Mouse (Mus musculus): ENCODE measurements around the gene Ctnnd2. TPM values are rescaled to one million over a fixed set of nuclear protein-coding genes. Genes with fewer than 3 reads are reported as not detected.

Gene Ctnnd2
- polyA plus RNA-seq, 1 experiment: 2.1 TPM

DNA sequence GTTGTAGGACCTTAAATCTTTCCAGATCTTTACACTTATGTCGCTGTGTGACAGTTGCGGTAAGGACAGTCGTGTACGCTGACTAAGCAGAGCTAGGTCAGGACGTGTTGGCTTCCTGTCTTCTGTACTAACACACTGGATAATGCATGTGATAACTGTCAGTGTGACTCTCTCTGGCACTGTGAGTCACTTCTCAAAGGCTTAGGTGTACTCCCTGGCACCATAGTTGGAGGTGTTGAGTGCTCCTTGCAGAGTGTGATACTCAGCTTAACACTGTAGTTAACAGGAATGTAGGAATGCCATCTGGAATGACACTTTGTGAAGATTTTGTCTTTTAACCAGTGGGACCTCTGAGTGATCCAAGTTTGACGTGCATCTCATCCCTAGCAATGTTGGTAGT is 418.5 kb downstream of the Ctnnd2 start:
- H3K4me3 ChIP-seq (replicated peaks; ENCODE audit: control insufficient read depth, low read depth, low read length): no peak overlapping the region
- TF ChIP-seq CTCF (IDR thresholded peaks at IDR 0.05; ENCODE audit: control insufficient read depth, insufficient read depth, low read length) (no peak), POLR2A (IDR thresholded peaks at IDR 0.05; ENCODE audit: borderline replicate concordance, control insufficient read depth, low read depth, low read length) (no peak)
- H3K27ac ChIP-seq (ENCODE audit: control insufficient read depth, insufficient read depth, low read depth, low read length, poor library complexity): no peak overlapping the region
- 84% methylated on average over 6 of the region's 6 CpGs for WGBS
- no peaks in the 10 kb centered on the region for H3K4me1 ChIP-seq (ENCODE audit: control insufficient read depth, insufficient read depth, low read length)

- H3K4me1 ChIP-seq (ENCODE audit: control insufficient read depth, insufficient read depth, low read length): no peaks in the 10 kb centered on the region
- no peak for TF ChIP-seq CTCF (IDR thresholded peaks at IDR 0.05; ENCODE audit: control insufficient read depth, insufficient read depth, low read length)
- TF ChIP-seq POLR2A (IDR thresholded peaks at IDR 0.05; ENCODE audit: borderline replicate concordance, control insufficient read depth, low read depth, low read length): no peak
- 73% methylated on average over 1 of the region's 1 CpGs for WGBS
- H3K4me3 ChIP-seq (replicated peaks; ENCODE audit: control insufficient read depth, low read depth, low read length): no peak overlapping the region
- H3K27ac ChIP-seq (ENCODE audit: control insufficient read depth, insufficient read depth, low read depth, low read length, poor library complexity): no peak overlapping the region
Observed at GRCm38 (mm10) chr15:30595507-30595906, 423.1 kb downstream of the Ctnnd2 start.

DNA sequence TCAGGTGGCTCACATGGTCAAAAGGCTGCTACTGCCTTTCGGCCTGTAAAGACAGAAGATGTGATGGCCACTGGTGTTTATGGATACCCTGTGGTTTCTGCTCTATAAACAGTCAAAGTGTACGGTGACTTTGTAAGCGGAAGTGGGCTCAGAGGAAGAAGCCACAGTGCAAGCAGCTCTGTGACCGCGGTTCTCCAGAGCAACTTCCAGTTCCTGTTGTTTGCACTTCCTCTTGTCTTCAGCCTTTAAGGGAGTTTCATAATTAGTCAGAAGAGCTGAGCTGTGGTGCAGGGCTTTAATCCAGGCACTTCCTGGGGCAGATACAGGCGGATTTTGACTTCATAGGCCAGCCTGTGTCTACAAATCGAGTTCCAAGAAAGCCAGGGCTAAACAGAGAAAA is 438.2 kb downstream of the Ctnnd2 start:
- Histone ChIP-seq H3K27ac (ENCODE audit: control insufficient read depth, insufficient read depth, low read depth, low read length, poor library complexity) (peak overlapping the region; percentile 48; the same call in 1 of the 2 replicates), H3K4me3 (replicated peaks; ENCODE audit: control insufficient read depth, low read depth, low read length) (no peak overlapping the region), H3K4me1 (ENCODE audit: control insufficient read depth, insufficient read depth, low read length) (peaks cover 5% of the 10 kb centered on the region)
- under 1% methylated on average over 7 of the region's 7 CpGs for WGBS
- TF ChIP-seq CTCF (IDR thresholded peaks at IDR 0.05; ENCODE audit: control insufficient read depth, insufficient read depth, low read length) (no peak), POLR2A (IDR thresholded peaks at IDR 0.05; ENCODE audit: borderline replicate concordance, control insufficient read depth, low read depth, low read length) (no peak)

DNA sequence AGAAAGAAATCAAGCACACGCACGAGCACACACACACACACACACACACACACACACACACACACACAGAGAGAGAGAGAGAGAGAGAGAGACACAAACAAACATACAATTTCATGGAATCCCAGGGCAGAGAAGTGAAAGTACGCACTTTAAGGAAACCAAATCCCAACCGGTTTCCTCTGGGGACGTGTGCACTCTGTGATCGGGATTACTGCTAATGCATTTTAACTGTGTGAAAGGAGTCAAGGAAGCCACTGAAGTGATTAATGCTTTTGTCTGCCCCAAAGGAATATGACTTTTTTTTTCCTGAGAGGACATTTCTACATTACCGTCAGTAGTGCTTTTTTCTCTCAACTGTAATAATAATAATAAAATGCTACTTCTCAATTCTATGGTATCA is 443.1 kb downstream of the Ctnnd2 start:
- TF ChIP-seq CTCF (IDR thresholded peaks at IDR 0.05; ENCODE audit: control insufficient read depth, insufficient read depth, low read length): no peak
- TF ChIP-seq POLR2A (IDR thresholded peaks at IDR 0.05; ENCODE audit: borderline replicate concordance, control insufficient read depth, low read depth, low read length): no peak
- Histone ChIP-seq H3K27ac (ENCODE audit: control insufficient read depth, insufficient read depth, low read depth, low read length, poor library complexity) (no peak overlapping the region), H3K4me1 (ENCODE audit: control insufficient read depth, insufficient read depth, low read length) (peaks cover 4% of the 10 kb centered on the region), H3K4me3 (replicated peaks; ENCODE audit: control insufficient read depth, low read depth, low read length) (no peak overlapping the region)
- 75% methylated on average over 7 of the region's 7 CpGs for WGBS

DNA sequence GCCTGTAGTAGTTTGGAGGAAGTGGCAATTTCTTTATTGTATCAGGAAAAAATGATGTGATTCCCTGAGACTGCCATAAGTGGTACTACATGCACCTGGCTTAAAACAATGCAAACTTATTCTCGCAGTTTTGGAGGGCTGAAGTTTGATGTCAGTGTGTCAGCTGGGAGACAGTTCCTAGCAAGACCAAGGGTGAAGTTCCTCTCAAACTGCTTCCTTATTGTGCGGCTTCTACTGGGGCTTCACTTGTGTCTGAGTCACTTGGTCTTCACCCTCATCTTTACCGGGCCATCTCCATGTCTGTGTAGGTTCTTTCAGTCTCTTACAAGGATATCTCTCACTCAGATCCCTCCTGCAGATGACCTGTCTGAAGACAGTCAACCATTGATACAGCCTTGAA is 444.5 kb downstream of the Ctnnd2 start:
- H3K4me1 ChIP-seq (ENCODE audit: control insufficient read depth, insufficient read depth, low read length): peaks cover 2% of the 10 kb centered on the region
- no peak overlapping the region for H3K4me3 ChIP-seq (replicated peaks; ENCODE audit: control insufficient read depth, low read depth, low read length)
- 57% methylated on average over 3 of the region's 3 CpGs for WGBS
- TF ChIP-seq POLR2A (IDR thresholded peaks at IDR 0.05; ENCODE audit: borderline replicate concordance, control insufficient read depth, low read depth, low read length) (no peak), CTCF (IDR thresholded peaks at IDR 0.05; ENCODE audit: control insufficient read depth, insufficient read depth, low read length) (no peak)
- no peak overlapping the region for H3K27ac ChIP-seq (ENCODE audit: control insufficient read depth, insufficient read depth, low read depth, low read length, poor library complexity)

- 77% methylated on average over 2 of the region's 2 CpGs for WGBS
- H3K4me3 ChIP-seq (replicated peaks; ENCODE audit: control insufficient read depth, low read depth, low read length): no peak overlapping the region
- TF ChIP-seq POLR2A (IDR thresholded peaks at IDR 0.05; ENCODE audit: borderline replicate concordance, control insufficient read depth, low read depth, low read length): no peak
- TF ChIP-seq CTCF (IDR thresholded peaks at IDR 0.05; ENCODE audit: control insufficient read depth, insufficient read depth, low read length): no peak
- H3K4me1 ChIP-seq (ENCODE audit: control insufficient read depth, insufficient read depth, low read length): peaks cover 2% of the 10 kb centered on the region
- H3K27ac ChIP-seq (ENCODE audit: control insufficient read depth, insufficient read depth, low read depth, low read length, poor library complexity): no peak overlapping the region
Observed at GRCm38 (mm10) chr15:30617932-30618331, 445.5 kb downstream of the Ctnnd2 start.

GRCm38 (mm10) chr15:30628524-30628923 is 456.1 kb downstream of the Ctnnd2 start:
- no peak for TF ChIP-seq CTCF (IDR thresholded peaks at IDR 0.05; ENCODE audit: control insufficient read depth, insufficient read depth, low read length)
- TF ChIP-seq POLR2A (IDR thresholded peaks at IDR 0.05; ENCODE audit: borderline replicate concordance, control insufficient read depth, low read depth, low read length): no peak
- H3K4me1 ChIP-seq (ENCODE audit: control insufficient read depth, insufficient read depth, low read length): no peaks in the 10 kb centered on the region
- no peak overlapping the region for H3K4me3 ChIP-seq (replicated peaks; ENCODE audit: control insufficient read depth, low read depth, low read length)
- 36% methylated on average over 3 of the region's 3 CpGs for WGBS
- H3K27ac ChIP-seq (ENCODE audit: control insufficient read depth, insufficient read depth, low read depth, low read length, poor library complexity): no peak overlapping the region

GRCm38 (mm10) chr15:30632113-30632735 is 459.8 kb downstream of the Ctnnd2 start:
- no peak for TF ChIP-seq POLR2A (IDR thresholded peaks at IDR 0.05; ENCODE audit: borderline replicate concordance, control insufficient read depth, low read depth, low read length)
- no peak for TF ChIP-seq CTCF (IDR thresholded peaks at IDR 0.05; ENCODE audit: control insufficient read depth, insufficient read depth, low read length)
- 22% methylated on average over 7 of the region's 7 CpGs for WGBS
- Histone ChIP-seq H3K4me3 (replicated peaks; ENCODE audit: control insufficient read depth, low read depth, low read length) (no peak overlapping the region), H3K27ac (ENCODE audit: control insufficient read depth, insufficient read depth, low read depth, low read length, poor library complexity) (no peak overlapping the region), H3K4me1 (ENCODE audit: control insufficient read depth, insufficient read depth, low read length) (no peaks in the 10 kb centered on the region)

GRCm38 (mm10) chr15:30633917-30634316 is 461.5 kb downstream of the Ctnnd2 start:
- TF ChIP-seq CTCF (IDR thresholded peaks at IDR 0.05; ENCODE audit: control insufficient read depth, insufficient read depth, low read length) (no peak), POLR2A (IDR thresholded peaks at IDR 0.05; ENCODE audit: borderline replicate concordance, control insufficient read depth, low read depth, low read length) (no peak)
- WGBS: 77% methylated on average over 2 of the region's 2 CpGs
- H3K27ac ChIP-seq (ENCODE audit: control insufficient read depth, insufficient read depth, low read depth, low read length, poor library complexity): no peak overlapping the region
- H3K4me1 ChIP-seq (ENCODE audit: control insufficient read depth, insufficient read depth, low read length): no peaks in the 10 kb centered on the region
- no peak overlapping the region for H3K4me3 ChIP-seq (replicated peaks; ENCODE audit: control insufficient read depth, low read depth, low read length)
